Mouse (Mus musculus): ENCODE measurements around the gene Lhfpl4.

DNA sequence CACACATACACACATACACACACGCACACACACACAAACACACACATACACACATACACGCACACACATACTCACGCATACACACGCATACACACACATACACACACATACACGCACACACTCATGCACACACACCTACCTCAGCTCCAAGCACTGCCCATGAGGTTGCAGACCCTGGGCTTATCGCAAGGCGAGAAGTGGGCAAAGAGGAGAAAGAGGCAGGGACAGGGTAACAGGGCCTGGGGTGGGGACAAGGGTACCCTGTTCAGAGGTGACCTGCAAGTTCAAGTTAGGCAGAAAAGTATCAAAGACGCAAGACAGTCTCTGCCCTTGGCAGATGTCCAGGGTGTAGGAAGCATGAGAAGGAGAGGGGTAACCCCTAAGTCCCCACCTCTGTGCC lies 24.5 kb downstream of the Lhfpl4 start:
- no peak for TF ChIP-seq POLR2A (IDR thresholded peaks at IDR 0.05; ENCODE audit: control insufficient read depth, extremely low read depth, insufficient read depth, low read length, poor library complexity)
- TF ChIP-seq CTCF (IDR thresholded peaks at IDR 0.05; ENCODE audit: borderline replicate concordance, control insufficient read depth, extremely low read depth, insufficient read depth, low read length, poor library complexity), result no peak

Measured in thymus, adult 2 months (tissue).